Mouse (Mus musculus) neutrophil, adult 59 days (primary cell): ENCODE data around the gene Ceacam20. TPM values are rescaled to one million over a fixed set of nuclear protein-coding genes. Genes with fewer than 3 reads are reported as not detected.

Experiments used
- total RNA-seq, 2 experiments: library from RNA; stranded (reverse); gene quantifications; 1 replicate in 1 of 2; 2 replicates in 1 of 2; pipeline ENCODE4 v1.2.4; 2023

The Ceacam20 gene
- not detected for total RNA-seq

GRCm38 (mm10) chr7:19964985-19965579, at the start of gene Ceacam20:
TSS of gene Ceacam20 (plus strand) at chr7:19965412.

DNA sequence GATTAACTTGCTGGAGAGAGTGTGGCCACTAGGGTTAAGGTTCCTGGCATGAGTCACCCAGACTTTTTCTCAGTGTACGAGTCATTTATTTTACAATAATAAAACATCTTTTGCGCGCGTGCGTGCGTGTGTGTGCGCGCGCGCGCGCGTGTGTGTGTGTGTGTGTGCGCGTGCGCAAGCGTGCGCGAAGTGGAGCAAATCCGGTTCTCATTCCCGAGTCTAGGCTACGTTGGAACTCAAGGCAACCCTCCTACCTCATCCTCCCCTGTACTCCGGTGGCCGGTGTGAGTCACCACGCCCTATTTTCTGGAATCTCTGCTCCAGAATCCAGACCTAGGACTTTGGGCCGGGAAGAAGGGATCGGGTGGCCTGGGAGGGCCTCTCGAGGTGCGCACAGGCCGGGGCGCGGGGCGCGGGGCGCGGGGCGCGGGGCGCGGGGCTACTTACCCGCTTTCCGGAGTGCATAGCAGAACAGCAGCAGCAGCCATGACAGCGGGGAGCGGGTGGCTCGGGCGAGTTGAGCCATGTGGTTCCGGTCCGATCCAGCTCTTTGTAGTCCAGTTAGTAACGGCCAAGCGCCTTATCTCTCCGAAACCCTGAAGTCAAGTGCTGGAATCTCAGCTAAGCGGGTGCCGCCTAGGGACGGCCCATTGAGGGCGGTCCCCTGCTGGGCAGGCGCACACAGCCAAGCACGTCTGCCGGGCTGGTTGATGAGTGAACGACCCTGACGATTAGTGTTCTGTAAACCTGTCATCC, 44.5 kb upstream of the Ceacam20 start, which contains the start of gene Pvr:
Gene Pvr, minus strand, starts transcription at position 655 of the 756 bp plus-strand sequence.

GRCm38 (mm10) chr7:19950589-19950988, 14.6 kb upstream of the Ceacam20 start, which contains the start of gene Igsf23:
TSS of gene Igsf23 (minus strand) at chr7:19950756.

GRCm38 (mm10) chr7:19991165-19991564, 26.0 kb downstream of the Ceacam20 start, which contains the start of gene Nlrp9b:
TSS of gene Nlrp9b (plus strand) at chr7:19991465.

Other genes starting within 250 kb of the Ceacam20 start
- 10 to 100 TPM; 28.3 to 28.6 TPM for gene Tomm40, start 250.0 kb upstream of the Ceacam20 start, total RNA-seq
- gene Nectin2, start 214.9 kb upstream of the Ceacam20 start, total RNA-seq = under 1 TPM; 0.53 to 0.82 TPM
- not detected for gene Bcam, start 194.4 kb upstream of the Ceacam20 start, total RNA-seq
- gene Cblc, start 168.6 kb upstream of the Ceacam20 start, total RNA-seq = not detected
- 10 to 100 TPM; 27.6 to 32.1 TPM for gene Bcl3, start 142.6 kb upstream of the Ceacam20 start, total RNA-seq
- gene Gm19345, start 113.4 kb upstream of the Ceacam20 start, total RNA-seq = not detected
- gene Ceacam16, start 104.1 kb upstream of the Ceacam20 start, total RNA-seq = 1 to 10 TPM; 1.4 to 2.3 TPM
- under 1 TPM; 0.40 to 0.75 TPM for gene Ceacam19, start 77.4 kb upstream of the Ceacam20 start, total RNA-seq
- gene Pvr, start 44.3 kb upstream of the Ceacam20 start, total RNA-seq = 1 to 10 TPM; 4.0 to 5.9 TPM
- under 1 TPM in 1 of 2 experiments, not detected in 1; 0.31 TPM for gene Igsf23, start 14.7 kb upstream of the Ceacam20 start, total RNA-seq
- not detected for gene Nlrp9b, start 26.1 kb downstream of the Ceacam20 start, total RNA-seq
- not detected for gene Vmn1r91, start 134.3 kb downstream of the Ceacam20 start, total RNA-seq
- gene Gm16442, start 157.2 kb downstream of the Ceacam20 start, total RNA-seq = not detected
- gene Vmn1r93, start 173.7 kb downstream of the Ceacam20 start, total RNA-seq = not detected
- not detected for gene Vmn1r94, start 203.0 kb downstream of the Ceacam20 start, total RNA-seq
- not detected for gene Vmn1r95, start 228.3 kb downstream of the Ceacam20 start, total RNA-seq
- gene Gm6164, start 240.2 kb downstream of the Ceacam20 start, total RNA-seq = not detected